12 mouse cellular contexts compared by ENCODE assay signal in genomic region chr12:72303624-72304346, GRCm38 (mm10).
DNase-seq lines count a peak whose midpoint lies in the region; ATAC-seq lines count a peak whose summit lies in the region.
"Had no signal": no experiment of that assay in that cellular context is flagged by ENCODE, and none has a peak within 500 bp of the region (broad histone marks: within the 10 kb centered on the region; RNA-seq: fewer than 3 reads in every experiment).

No protein-coding gene starts in this region.

- no peak for ATAC-seq in forebrain, embryonic 13.5 days
- no peak for ATAC-seq in midbrain, embryonic 12.5 days (ENCODE audit: low FRiP score, low read depth)
- ATAC-seq in midbrain, embryonic 16.5 days, result no peak
- peak; percentile 67 for ATAC-seq in hindbrain, embryonic 11.5 days (ENCODE audit: low FRiP score)
- ATAC-seq in neural tube, embryonic 13.5 days (ENCODE audit: low read depth), result no peak
- ATAC-seq in liver, embryonic 11.5 days (replicated peaks; ENCODE audit: low FRiP score), result no peak
- no peak for ATAC-seq in megakaryocyte-erythroid progenitor cell, adult 5-6 weeks (replicated peaks; ENCODE audit: low FRiP score, low TSS enrichment, poor library complexity, severe bottlenecking)
- ATAC-seq: activated CD4-positive, CD25-positive, alpha-beta regulatory T cell, adult 4 months; liver, postnatal 0 days had no signal

- no peak for DNase-seq in forebrain, embryonic 10.5 days (ENCODE audit: extremely low spot score, low spot score)
- no peak for DNase-seq in hindbrain, embryonic 11.5 days (ENCODE audit: low spot score)
- DNase-seq in liver, embryonic 11.5 days (ENCODE audit: low spot score), result no peak
- DNase-seq: kidney, adult 9 months; liver, postnatal 0 days had no signal

- H3K9me3 ChIP-seq in forebrain, embryonic 10.5 days, result peaks cover 8% of the 10 kb centered on the region; the same call in 1 of the 2 replicates
- H3K9me3 ChIP-seq in forebrain, embryonic 13.5 days (replicated peaks), result no peaks in the 10 kb centered on the region
- no peaks in the 10 kb centered on the region for H3K9me3 ChIP-seq in midbrain, embryonic 12.5 days
- no peaks in the 10 kb centered on the region for H3K9me3 ChIP-seq in midbrain, embryonic 16.5 days (replicated peaks; ENCODE audit: control insufficient read depth, low read length, poor library complexity, severe bottlenecking)
- H3K9me3 ChIP-seq in hindbrain, embryonic 11.5 days (ENCODE audit: control insufficient read depth, low read length), result no peaks in the 10 kb centered on the region
- no peaks in the 10 kb centered on the region for H3K9me3 ChIP-seq in neural tube, embryonic 13.5 days
- H3K9me3 ChIP-seq in liver, embryonic 11.5 days (ENCODE audit: control insufficient read depth, low read length), result no peaks in the 10 kb centered on the region

- H3K9ac ChIP-seq in forebrain, embryonic 13.5 days, result no peak overlapping the region
- H3K9ac ChIP-seq in midbrain, embryonic 12.5 days (replicated peaks), result no peak overlapping the region
- H3K9ac ChIP-seq in midbrain, embryonic 16.5 days (ENCODE audit: low read depth, low read length), result no peak overlapping the region
- H3K9ac ChIP-seq in hindbrain, embryonic 11.5 days (ENCODE audit: low read depth, low read length), result no peak overlapping the region
- 0 out of 2 replicates have a peak overlapping the region, but pooled peaks have one; percentile 2 for H3K9ac ChIP-seq in neural tube, embryonic 13.5 days
- no peak overlapping the region for H3K9ac ChIP-seq in liver, embryonic 11.5 days (ENCODE audit: low read depth, low read length)
- H3K9ac ChIP-seq: liver, postnatal 0 days had no signal

- H3K27ac ChIP-seq in forebrain, embryonic 10.5 days, result 0 out of 2 replicates have a peak overlapping the region, but pooled peaks have one; percentile 25
- H3K27ac ChIP-seq in forebrain, embryonic 13.5 days, result no peak overlapping the region
- H3K27ac ChIP-seq in midbrain, embryonic 12.5 days (replicated peaks), result no peak overlapping the region
- H3K27ac ChIP-seq in midbrain, embryonic 16.5 days (ENCODE audit: low read length), result no peak overlapping the region
- H3K27ac ChIP-seq in hindbrain, embryonic 11.5 days (ENCODE audit: low read depth, low read length), result peak overlapping the region; percentile 47; the same call in 1 of the 2 replicates
- no peak overlapping the region for H3K27ac ChIP-seq in neural tube, embryonic 13.5 days (replicated peaks)
- no peak overlapping the region for H3K27ac ChIP-seq in liver, embryonic 11.5 days (ENCODE audit: low read depth, low read length)
- H3K27ac ChIP-seq: macrophage had no signal

- 72% methylated on average over 37 of the region's 37 CpGs for WGBS in forebrain, embryonic 10.5 days
- 72% methylated on average over 37 of the region's 37 CpGs for WGBS in forebrain, embryonic 13.5 days
- WGBS in midbrain, embryonic 12.5 days, result 74% methylated on average over 37 of the region's 37 CpGs
- WGBS in midbrain, embryonic 16.5 days, result 75% methylated on average over 33 of the region's 37 CpGs
- 62% methylated on average over 36 of the region's 37 CpGs for WGBS in hindbrain, embryonic 11.5 days
- WGBS in neural tube, embryonic 13.5 days, result 76% methylated on average over 37 of the region's 37 CpGs
- WGBS in liver, embryonic 11.5 days, result 61% methylated on average over 37 of the region's 37 CpGs

- H3K4me1 ChIP-seq in forebrain, embryonic 10.5 days, result peaks cover 34% of the 10 kb centered on the region
- H3K4me1 ChIP-seq in forebrain, embryonic 13.5 days, result peaks cover 21% of the 10 kb centered on the region
- H3K4me1 ChIP-seq in midbrain, embryonic 12.5 days, result peaks cover 25% of the 10 kb centered on the region
- peaks cover 15% of the 10 kb centered on the region for H3K4me1 ChIP-seq in midbrain, embryonic 16.5 days (ENCODE audit: control insufficient read depth, insufficient read depth, low read length)
- peaks cover 2% of the 10 kb centered on the region; the same call in 1 of the 2 replicates for H3K4me1 ChIP-seq in hindbrain, embryonic 11.5 days (replicated peaks; ENCODE audit: control insufficient read depth, insufficient read depth, low read length)
- H3K4me1 ChIP-seq in neural tube, embryonic 13.5 days (replicated peaks), result peaks cover 37% of the 10 kb centered on the region
- H3K4me1 ChIP-seq in liver, embryonic 11.5 days (replicated peaks; ENCODE audit: control insufficient read depth, insufficient read depth, low read length), result no peaks in the 10 kb centered on the region

- H3K36me3 ChIP-seq in forebrain, embryonic 10.5 days (replicated peaks), result peaks cover 5% of the 10 kb centered on the region; the same call in 1 of the 2 replicates
- H3K36me3 ChIP-seq in forebrain, embryonic 13.5 days (ENCODE audit: poor library complexity, severe bottlenecking), result no peaks in the 10 kb centered on the region; the same call in 1 of the 2 replicates
- peaks cover 9% of the 10 kb centered on the region for H3K36me3 ChIP-seq in midbrain, embryonic 12.5 days
- H3K36me3 ChIP-seq in midbrain, embryonic 16.5 days (ENCODE audit: control insufficient read depth, insufficient read depth, low read length), result peaks cover 5% of the 10 kb centered on the region; the same call in 1 of the 2 replicates
- H3K36me3 ChIP-seq in hindbrain, embryonic 11.5 days (ENCODE audit: control insufficient read depth, insufficient read depth, low read length), result no peaks in the 10 kb centered on the region
- H3K36me3 ChIP-seq in neural tube, embryonic 13.5 days, result peaks cover 15% of the 10 kb centered on the region; the same call in 1 of the 2 replicates
- H3K36me3 ChIP-seq in liver, embryonic 11.5 days (ENCODE audit: control insufficient read depth, insufficient read depth, low read length), result no peaks in the 10 kb centered on the region

- H3K4me3 ChIP-seq in forebrain, embryonic 10.5 days, result peak overlapping the region; percentile 14; the same call in 1 of the 2 replicates
- no peak overlapping the region for H3K4me3 ChIP-seq in forebrain, embryonic 13.5 days
- H3K4me3 ChIP-seq in midbrain, embryonic 12.5 days, result no peak overlapping the region
- H3K4me3 ChIP-seq in midbrain, embryonic 16.5 days (ENCODE audit: low read depth, low read length), result no peak overlapping the region
- H3K4me3 ChIP-seq in hindbrain, embryonic 11.5 days (ENCODE audit: low read depth, low read length), result 0 out of 2 replicates have a peak overlapping the region, but pooled peaks have one; percentile 4
- no peak overlapping the region for H3K4me3 ChIP-seq in neural tube, embryonic 13.5 days
- no peak overlapping the region for H3K4me3 ChIP-seq in liver, embryonic 11.5 days (ENCODE audit: low read depth, low read length)

- no peaks in the 10 kb centered on the region for H3K27me3 ChIP-seq in forebrain, embryonic 10.5 days (ENCODE audit: poor library complexity, severe bottlenecking)
- no peaks in the 10 kb centered on the region for H3K27me3 ChIP-seq in forebrain, embryonic 13.5 days
- no peaks in the 10 kb centered on the region for H3K27me3 ChIP-seq in midbrain, embryonic 12.5 days
- no peaks in the 10 kb centered on the region for H3K27me3 ChIP-seq in midbrain, embryonic 16.5 days (ENCODE audit: control insufficient read depth, insufficient read depth, low read depth, low read length)
- no peaks in the 10 kb centered on the region for H3K27me3 ChIP-seq in hindbrain, embryonic 11.5 days (ENCODE audit: control insufficient read depth, insufficient read depth, low read length)
- H3K27me3 ChIP-seq in neural tube, embryonic 13.5 days, result no peaks in the 10 kb centered on the region
- no peaks in the 10 kb centered on the region for H3K27me3 ChIP-seq in liver, embryonic 11.5 days (replicated peaks; ENCODE audit: control insufficient read depth, insufficient read depth, low read length)

- H3K4me2 ChIP-seq in forebrain, embryonic 13.5 days, result no peak overlapping the region
- H3K4me2 ChIP-seq in midbrain, embryonic 12.5 days (replicated peaks), result 0 out of 2 replicates have a peak overlapping the region, but pooled peaks have one; percentile 7
- H3K4me2 ChIP-seq in midbrain, embryonic 16.5 days (ENCODE audit: low read length), result no peak overlapping the region
- peak overlapping the region; percentile 11; the same call in 1 of the 2 replicates for H3K4me2 ChIP-seq in hindbrain, embryonic 11.5 days (replicated peaks; ENCODE audit: low read depth, low read length)
- H3K4me2 ChIP-seq in neural tube, embryonic 13.5 days, result 0 out of 2 replicates have a peak overlapping the region, but pooled peaks have one; percentile 4
- no peak overlapping the region for H3K4me2 ChIP-seq in liver, embryonic 11.5 days

Comparison
In these comparisons a context has a peak if more than half of its experiments do, and no peak if none do; other contexts are left out.
1. H3K27ac ChIP-seq: peak in forebrain, embryonic 10.5 days (single experiment) and hindbrain, embryonic 11.5 days (single experiment); none in forebrain, embryonic 13.5 days (single experiment), midbrain, embryonic 12.5 days (single experiment), midbrain, embryonic 16.5 days (single experiment), neural tube, embryonic 13.5 days (single experiment) and liver, embryonic 11.5 days (single experiment).
2. H3K4me3 ChIP-seq: peak in forebrain, embryonic 10.5 days (single experiment) and hindbrain, embryonic 11.5 days (single experiment); none in forebrain, embryonic 13.5 days (single experiment), midbrain, embryonic 12.5 days (single experiment), midbrain, embryonic 16.5 days (single experiment), neural tube, embryonic 13.5 days (single experiment) and liver, embryonic 11.5 days (single experiment).
3. H3K4me2 ChIP-seq: peak in midbrain, embryonic 12.5 days (single experiment), hindbrain, embryonic 11.5 days (single experiment) and neural tube, embryonic 13.5 days (single experiment); none in forebrain, embryonic 13.5 days (single experiment), midbrain, embryonic 16.5 days (single experiment) and liver, embryonic 11.5 days (single experiment).